Mouse (Mus musculus) C2C12 (cell line): ENCODE results near the gene St3gal2.

Experiments used
- CEBPB ChIP-seq: IDR thresholded peaks from one replicate; pipeline ENCODE4 v1.6.1; 2011; ENCODE audit warnings: low read depth, mild to moderate bottlenecking, control low read depth, moderate library complexity
- CTCF ChIP-seq: IDR thresholded peaks from one replicate; pipeline ENCODE4 v1.5.1; 2011; ENCODE audit not compliant: control insufficient read depth, insufficient read depth, insufficient read length
- FOSL1 ChIP-seq: IDR thresholded peaks from one replicate; pipeline ENCODE4 v1.8.0; 2011; ENCODE audit warnings: mild to moderate bottlenecking, low read length; ENCODE audit not compliant: poor library complexity, insufficient read depth, severe bottlenecking
- MAX ChIP-seq: IDR thresholded peaks from one replicate; pipeline ENCODE4 v1.6.1; 2011; ENCODE audit warnings: mild to moderate bottlenecking, control low read depth
- MYOG ChIP-seq: IDR thresholded peaks from one replicate; pipeline ENCODE4 v1.6.1; 2011; ENCODE audit not compliant: control insufficient read depth, insufficient read length; ENCODE audit errors: extremely low read depth
- USF1 ChIP-seq: IDR thresholded peaks from one replicate; pipeline ENCODE4 v1.6.1; 2011; ENCODE audit warnings: low read depth, mild to moderate bottlenecking, control low read depth, moderate library complexity

DNA sequence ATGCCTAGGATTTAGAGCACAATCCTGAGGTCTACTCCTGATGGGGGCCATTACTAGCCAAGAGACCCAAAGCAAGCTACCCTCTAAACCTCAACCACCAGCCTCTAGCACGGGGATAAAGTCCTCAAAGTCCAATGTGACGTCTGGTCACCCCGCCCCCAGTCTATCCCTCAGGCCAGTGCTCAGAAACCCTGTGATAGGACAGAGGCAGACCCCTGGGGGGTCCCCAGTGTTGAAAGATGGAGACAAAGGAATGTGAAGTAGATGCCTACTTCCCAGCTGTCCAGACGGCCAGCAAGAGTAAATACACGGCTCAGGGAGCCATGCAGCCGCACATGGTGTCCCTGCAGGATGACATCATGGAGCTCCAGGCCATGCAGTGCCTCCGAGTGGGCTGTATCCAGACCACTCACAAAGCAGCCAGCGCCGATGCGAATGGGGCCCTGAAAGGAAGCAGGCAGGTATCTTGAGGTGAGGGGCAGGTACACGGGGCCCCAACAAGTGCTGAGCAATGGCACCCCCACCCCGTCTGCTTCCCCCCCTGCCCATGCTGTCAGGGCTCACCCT lies 29.7 kb upstream of the St3gal2 start:
- no peak for TF ChIP-seq CTCF
- no peak for TF ChIP-seq CEBPB
- no peak for TF ChIP-seq USF1
- no peak for TF ChIP-seq MAX
- TF ChIP-seq MYOG = no peak
- no peak for TF ChIP-seq FOSL1
